Mouse (Mus musculus) cerebellum, adult 2 months (tissue): ENCODE measurements around the gene Rad51.

Source experiments
- CTCF ChIP-seq: fragments of 200-500 bp; IDR thresholded peaks from 2 replicates; pipeline ENCODE4 v1.5.1; 2011; ENCODE audit warnings: low read depth, mild to moderate bottlenecking, control low read depth, low read length, moderate library complexity, borderline replicate concordance; ENCODE audit not compliant: insufficient read depth
- POLR2A ChIP-seq: fragments of 200-500 bp; IDR thresholded peaks from 2 replicates; pipeline ENCODE4 v1.6.1; 2011; ENCODE audit warnings: low read length, control low read depth, borderline replicate concordance; ENCODE audit not compliant: insufficient read depth

GRCm38 (mm10) chr2:119170282-119170681, 57.7 kb downstream of the Rad51 start:
- no peak for TF ChIP-seq CTCF
- TF ChIP-seq POLR2A: no peak
